Mouse (Mus musculus) stomach, embryonic 14.5 days (tissue): ENCODE results near the gene Scfd2. TPM values are rescaled to one million over a fixed set of nuclear protein-coding genes. Genes with fewer than 3 reads are reported as not detected.

ENCODE experiments used
- ATAC-seq: fragments of 200-750 bp; cut with Nextera tagmentation; 2 replicates; pipeline ENCODE4 v1.8.0; 2017; ENCODE audit warnings: low read depth, moderate TSS enrichment; ENCODE audit not compliant: insufficient number of reproducible peaks, insufficient read depth, low FRiP score
- H3K27ac ChIP-seq: fragments of 300-500 bp; sonication (generic); 2 replicates; pipeline ENCODE4 v1.5.1; 2014; ENCODE audit warnings: mild to moderate bottlenecking, low read length, moderate library complexity, mixed read lengths
- H3K27me3 ChIP-seq: fragments of 300-500 bp; sonication (generic); 2 replicates; pipeline ENCODE4 v1.6.1; 2014; ENCODE audit warnings: low read length, control low read depth, mixed read lengths; ENCODE audit not compliant: control insufficient read depth, insufficient read depth
- H3K36me3 ChIP-seq: fragments of 300-500 bp; sonication (generic); 2 replicates; pipeline ENCODE4 v1.6.1; 2014; ENCODE audit warnings: mild to moderate bottlenecking, control low read depth, low read length, moderate library complexity, mixed read lengths; ENCODE audit not compliant: control insufficient read depth, insufficient read depth
- H3K4me1 ChIP-seq: fragments of 300-500 bp; sonication (generic); 2 replicates; pipeline ENCODE4 v1.6.1; 2014; ENCODE audit warnings: low read length, control low read depth, mixed read lengths; ENCODE audit not compliant: control insufficient read depth, insufficient read depth
- H3K4me2 ChIP-seq: fragments of 300-500 bp; sonication (generic); replicated peaks from 2 replicates; pipeline ENCODE4 v1.6.1; 2014; ENCODE audit warnings: low read depth, low read length, control low read depth
- H3K4me3 ChIP-seq: fragments of 300-500 bp; sonication (generic); 2 replicates; pipeline ENCODE4 v1.5.1; 2014; ENCODE audit warnings: low read depth, low read length, control low read depth
- H3K9ac ChIP-seq: fragments of 300-500 bp; sonication (generic); replicated peaks from 2 replicates; pipeline ENCODE4 v1.6.1; 2014; ENCODE audit warnings: low read depth, mild to moderate bottlenecking, control low read depth, low read length, moderate library complexity, mixed read lengths
- H3K9me3 ChIP-seq: fragments of 300-500 bp; sonication (generic); 2 replicates; pipeline ENCODE4 v1.6.1; 2016; ENCODE audit warnings: low read depth, low read length, control low read depth; ENCODE audit not compliant: control insufficient read depth
- WGBS: fragments of 180-500 bp; shearing (Covaris S2); extraction: QIAGEN DNeasy Blood & Tissue Kit; methylation state at CpG from one replicate; pipeline ENCODE4 v1.1.7; 2014; 5-methylcytosine and 5-hydroxymethylcytosine counted together
- polyA plus RNA-seq: library from polyadenylated mRNA; unstranded; fragments of >200 nt; fragmentation: Nextera tagmentation; extraction: Ambion mirVana; gene quantifications from 2 replicates; pipeline ENCODE4 v1.2.1, GENCODE M21; 2014

Gene Scfd2
- polyA plus RNA-seq, 1 experiment from 2014 or later, result 15.0 TPM

- no peak overlapping the region for H3K4me2 ChIP-seq
- H3K9ac ChIP-seq, result no peak overlapping the region
- ATAC-seq, result no peak
- no peaks in the 10 kb centered on the region for H3K36me3 ChIP-seq
- no peaks in the 10 kb centered on the region for H3K9me3 ChIP-seq
- WGBS, result 15% methylated on average over 7 of the region's 7 CpGs
- H3K4me1 ChIP-seq, result peaks cover 11% of the 10 kb centered on the region; the same call in 1 of the 2 replicates
- no peaks in the 10 kb centered on the region for H3K27me3 ChIP-seq
- H3K4me3 ChIP-seq, result no peak overlapping the region
- no peak overlapping the region for H3K27ac ChIP-seq
Measured at GRCm38 (mm10) chr5:74214501-74215110, 317.0 kb downstream of the Scfd2 start.

DNA sequence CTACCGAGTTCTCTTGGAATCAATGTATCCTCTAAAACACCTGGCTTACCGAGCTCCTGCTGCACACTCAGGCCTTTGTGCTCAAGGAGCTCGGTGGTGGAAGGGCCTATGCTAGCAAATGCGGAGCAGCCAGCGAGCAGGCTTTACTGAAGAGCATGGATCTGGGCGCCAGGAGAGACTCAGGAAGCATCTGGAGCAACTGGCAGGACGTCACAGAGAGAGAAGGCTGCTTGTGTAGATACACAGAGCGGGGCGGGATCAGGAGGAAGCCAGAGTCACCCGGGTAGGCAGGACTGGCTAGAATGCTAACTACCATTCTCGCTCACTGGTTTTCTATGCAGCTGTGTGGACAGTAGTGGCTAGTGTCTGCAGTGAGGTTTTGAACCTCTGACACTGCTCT is 320.2 kb downstream of the Scfd2 start:
- Histone ChIP-seq H3K9ac (no peak overlapping the region), H3K4me1 (peaks cover 19% of the 10 kb centered on the region; the same call in 1 of the 2 replicates), H3K36me3 (no peaks in the 10 kb centered on the region), H3K4me2 (no peak overlapping the region), H3K27me3 (no peaks in the 10 kb centered on the region), H3K9me3 (no peaks in the 10 kb centered on the region), H3K27ac (no peak overlapping the region), H3K4me3 (no peak overlapping the region)
- 74% methylated on average over 11 of the region's 11 CpGs for WGBS
- ATAC-seq, result no peak

DNA sequence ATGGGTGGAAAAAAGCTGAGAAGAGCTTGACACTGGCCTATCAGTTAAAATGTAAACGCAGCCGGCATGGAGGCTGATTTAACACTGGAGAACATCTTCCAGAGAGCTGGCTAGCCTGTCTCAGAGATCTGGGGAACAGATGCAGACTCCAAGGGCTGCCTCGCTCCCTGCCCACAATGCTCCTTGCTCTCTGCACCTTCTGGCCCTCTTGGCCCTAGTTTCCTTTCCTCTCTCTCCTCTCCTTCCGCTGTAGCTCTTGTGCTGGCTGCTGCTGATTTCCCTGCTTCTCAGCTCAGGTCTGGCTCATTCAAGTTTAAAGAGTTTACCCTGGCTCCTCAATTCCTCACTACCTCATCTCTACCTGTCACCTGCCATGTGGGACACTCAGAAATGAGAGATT is 321.9 kb downstream of the Scfd2 start:
- no peaks in the 10 kb centered on the region for H3K36me3 ChIP-seq
- WGBS, result 61% methylated on average over 4 of the region's 4 CpGs
- no peaks in the 10 kb centered on the region for H3K9me3 ChIP-seq
- H3K27me3 ChIP-seq, result no peaks in the 10 kb centered on the region
- ATAC-seq, result no peak
- H3K4me3 ChIP-seq, result no peak overlapping the region
- H3K9ac ChIP-seq, result no peak overlapping the region
- H3K4me2 ChIP-seq, result no peak overlapping the region
- peaks cover 18% of the 10 kb centered on the region for H3K4me1 ChIP-seq
- no peak overlapping the region for H3K27ac ChIP-seq

- Histone ChIP-seq H3K4me1 (peaks cover 13% of the 10 kb centered on the region), H3K27me3 (no peaks in the 10 kb centered on the region), H3K4me3 (no peak overlapping the region), H3K4me2 (no peak overlapping the region), H3K36me3 (no peaks in the 10 kb centered on the region), H3K27ac (no peak overlapping the region), H3K9me3 (no peaks in the 10 kb centered on the region; the same call in 1 of the 2 replicates), H3K9ac (no peak overlapping the region)
- ATAC-seq, result no peak
- WGBS, result 52% methylated on average over 7 of the region's 7 CpGs
Measured at GRCm38 (mm10) chr5:74208438-74208837, 323.1 kb downstream of the Scfd2 start.

DNA sequence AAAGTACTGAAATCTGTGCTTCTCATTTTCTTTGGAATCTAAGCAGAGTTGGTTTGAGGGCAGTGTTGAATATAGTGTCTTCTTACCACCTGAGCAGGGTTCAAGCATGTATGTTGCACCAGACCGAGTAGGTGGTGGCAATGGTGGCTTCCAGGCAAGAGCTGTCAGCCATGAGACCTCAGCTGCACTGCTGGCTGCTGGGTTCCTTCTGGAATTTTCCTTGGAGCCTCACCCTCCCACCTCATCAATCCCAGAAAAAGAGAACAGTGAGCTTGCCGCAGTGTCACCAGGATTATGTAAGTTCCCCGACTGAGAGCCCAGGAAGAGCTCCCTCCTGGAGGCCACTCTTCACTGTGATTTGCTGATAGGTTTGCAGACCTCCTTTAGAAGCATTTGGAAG is 324.4 kb downstream of the Scfd2 start:
- H3K27me3 ChIP-seq, result no peaks in the 10 kb centered on the region
- peaks cover 13% of the 10 kb centered on the region for H3K4me1 ChIP-seq
- no peak overlapping the region for H3K9ac ChIP-seq
- no peaks in the 10 kb centered on the region for H3K36me3 ChIP-seq
- no peak overlapping the region for H3K4me3 ChIP-seq
- no peak overlapping the region for H3K27ac ChIP-seq
- no peaks in the 10 kb centered on the region; the same call in 1 of the 2 replicates for H3K9me3 ChIP-seq
- ATAC-seq, result no peak
- WGBS, result 69% methylated on average over 3 of the region's 3 CpGs
- no peak overlapping the region for H3K4me2 ChIP-seq

- H3K27ac ChIP-seq, result no peak overlapping the region
- H3K4me3 ChIP-seq, result no peak overlapping the region
- no peaks in the 10 kb centered on the region; the same call in 1 of the 2 replicates for H3K9me3 ChIP-seq
- no peaks in the 10 kb centered on the region for H3K27me3 ChIP-seq
- no peak for ATAC-seq
- H3K4me2 ChIP-seq, result no peak overlapping the region
- H3K9ac ChIP-seq, result no peak overlapping the region
- H3K4me1 ChIP-seq, result peaks cover 13% of the 10 kb centered on the region
- 86% methylated on average over 7 of the region's 7 CpGs for WGBS
- no peaks in the 10 kb centered on the region for H3K36me3 ChIP-seq
Measured at GRCm38 (mm10) chr5:74206649-74207048, 324.9 kb downstream of the Scfd2 start.

DNA sequence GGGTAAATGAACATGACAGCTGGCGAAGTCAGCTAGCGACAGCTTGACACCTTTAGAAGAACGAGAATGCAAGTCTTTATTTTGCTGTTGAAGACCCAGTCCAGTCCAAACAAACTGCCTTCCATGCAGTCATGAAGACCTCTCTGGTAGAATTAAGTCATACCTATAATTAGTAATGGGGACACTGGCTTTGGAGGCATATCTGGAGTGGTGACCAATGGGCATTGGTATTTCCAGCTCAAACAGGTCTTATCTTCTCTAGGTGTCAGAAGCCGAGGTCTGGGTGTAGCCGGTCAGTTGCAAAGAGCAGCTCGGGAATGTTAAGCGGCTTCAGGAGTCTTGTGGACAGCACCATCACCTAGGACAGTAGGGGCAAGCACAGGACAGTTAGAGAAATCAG is 325.5 kb downstream of the Scfd2 start:
- no peak overlapping the region for H3K4me2 ChIP-seq
- H3K4me3 ChIP-seq, result no peak overlapping the region
- no peak overlapping the region for H3K27ac ChIP-seq
- 81% methylated on average over 7 of the region's 7 CpGs for WGBS
- no peaks in the 10 kb centered on the region; the same call in 1 of the 2 replicates for H3K9me3 ChIP-seq
- no peaks in the 10 kb centered on the region for H3K27me3 ChIP-seq
- peaks cover 13% of the 10 kb centered on the region for H3K4me1 ChIP-seq
- no peak for ATAC-seq
- no peak overlapping the region for H3K9ac ChIP-seq
- H3K36me3 ChIP-seq, result no peaks in the 10 kb centered on the region

DNA sequence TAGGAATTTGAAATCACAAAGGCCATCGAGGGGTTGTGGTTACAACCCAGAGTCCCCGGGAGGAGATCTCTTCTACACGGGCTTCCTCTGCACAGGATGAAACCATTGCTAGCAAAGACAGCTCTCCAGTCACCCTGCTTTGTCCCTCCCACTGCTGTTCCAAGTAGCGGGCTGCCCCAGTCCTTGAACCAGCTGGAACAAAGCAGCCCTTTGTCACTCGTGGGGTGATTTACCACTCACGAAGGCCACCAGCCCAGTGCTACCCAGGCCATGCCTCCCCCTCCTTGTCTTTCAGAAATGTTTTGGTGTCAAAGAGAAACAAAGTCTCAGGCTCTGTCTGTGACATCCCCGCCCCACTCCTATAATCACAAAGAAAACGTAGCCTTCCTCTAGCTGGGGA is 326.1 kb downstream of the Scfd2 start:
- Histone ChIP-seq H3K4me1 (peaks cover 13% of the 10 kb centered on the region), H3K27ac (peak overlapping the region; percentile 10; the same call in 1 of the 2 replicates)

DNA sequence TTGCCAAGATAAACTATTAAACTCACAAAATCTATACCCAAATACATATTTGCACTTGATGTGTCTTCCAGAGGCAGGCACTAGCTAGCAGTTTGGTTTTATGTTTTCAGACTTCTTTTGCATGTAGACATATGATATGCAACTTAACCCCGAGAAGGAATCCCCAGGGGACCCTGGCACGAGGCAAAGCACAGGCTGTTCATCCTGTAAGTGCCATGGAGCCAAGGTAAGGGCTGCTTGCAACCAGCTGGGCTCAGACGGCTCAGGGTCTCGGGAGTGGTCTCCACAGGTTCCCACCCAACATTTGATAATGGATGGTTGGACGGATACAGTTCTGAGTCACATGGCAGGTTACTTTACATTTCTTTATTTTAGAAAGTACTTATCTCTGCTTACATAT is 327.1 kb downstream of the Scfd2 start:
- no peak overlapping the region for H3K4me3 ChIP-seq
- no peak overlapping the region for H3K27ac ChIP-seq
- no peaks in the 10 kb centered on the region; the same call in 1 of the 2 replicates for H3K9me3 ChIP-seq
- H3K9ac ChIP-seq, result no peak overlapping the region
- H3K27me3 ChIP-seq, result no peaks in the 10 kb centered on the region
- ATAC-seq, result no peak
- H3K36me3 ChIP-seq, result peaks cover 5% of the 10 kb centered on the region; the same call in 1 of the 2 replicates
- whole genome bisulfite sequencing, result 69% methylated on average over 5 of the region's 5 CpGs
- peaks cover 13% of the 10 kb centered on the region for H3K4me1 ChIP-seq
- no peak overlapping the region for H3K4me2 ChIP-seq

More for the DNA sequence above, 326.1 kb downstream of the Scfd2 start:
- Histone ChIP-seq H3K9ac (no peak overlapping the region), H3K36me3 (no peaks in the 10 kb centered on the region), H3K4me2 (no peak overlapping the region), H3K9me3 (no peaks in the 10 kb centered on the region; the same call in 1 of the 2 replicates), H3K27me3 (no peaks in the 10 kb centered on the region), H3K4me3 (no peak overlapping the region)
- ATAC-seq, result no peak
- 45% methylated on average over 8 of the region's 8 CpGs for WGBS
